Mouse (Mus musculus) E14TG2a.4 (cell line): ENCODE results near the gene Psma1.
A peak's percentile ranks its signal among the peaks of the same experiment; 100 is the strongest.

ENCODE experiments used
- CTCF ChIP-seq: conservative IDR thresholded peaks from 2 replicates; pipeline ENCODE4 v1.5.1; 2014; ENCODE audit warnings: low read length
- NANOG ChIP-seq: IDR thresholded peaks from 2 replicates; pipeline ENCODE4 v1.6.1; 2014; ENCODE audit warnings: borderline replicate concordance, low read length, mixed read lengths

DNA sequence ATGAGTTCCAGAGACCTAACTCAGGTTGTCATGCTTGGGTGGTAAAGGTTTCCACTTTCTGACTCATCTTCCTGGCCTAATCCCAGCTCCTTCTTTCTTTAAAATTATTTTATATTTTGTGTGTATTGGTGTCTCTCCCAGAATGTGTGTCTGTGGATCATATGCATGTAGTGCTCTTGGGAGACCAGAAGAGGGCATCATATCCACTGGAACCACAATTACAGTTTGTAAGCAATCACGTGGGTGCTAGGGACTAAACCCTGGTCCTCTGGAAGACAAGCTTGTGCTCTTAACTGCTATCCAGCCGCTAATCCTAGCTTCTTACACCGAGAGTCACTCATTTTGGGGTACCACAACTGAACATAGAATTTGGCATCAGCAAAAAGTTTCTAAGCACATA, 24.2 kb downstream of the Psma1 start:
- TF ChIP-seq CTCF = peak; percentile 30
- TF ChIP-seq NANOG = no peak
